Mouse (Mus musculus) intestine, postnatal 0 days (tissue): Measurements from ENCODE around the gene Dirc2. TPM values are rescaled to one million over a fixed set of nuclear protein-coding genes. Genes with fewer than 3 reads are reported as not detected.

Experiments
- ATAC-seq: fragments of 200-750 bp; cut with Nextera tagmentation; 2 replicates; pipeline ENCODE4 v1.8.0; 2017; ENCODE audit warnings: mild to moderate bottlenecking, moderate TSS enrichment, moderate library complexity
- H3K27ac ChIP-seq: fragments of 300-500 bp; sonication (generic); 2 replicates; pipeline ENCODE4 v1.5.1; 2014; ENCODE audit warnings: mild to moderate bottlenecking, low read depth, low read length, moderate library complexity
- H3K27me3 ChIP-seq: fragments of 300-500 bp; sonication (generic); replicated peaks from 2 replicates; pipeline ENCODE4 v1.6.1; 2014; ENCODE audit warnings: low read length, mixed read lengths; ENCODE audit not compliant: control insufficient read depth, insufficient read depth
- H3K36me3 ChIP-seq: fragments of 300-500 bp; sonication (generic); 2 replicates; pipeline ENCODE4 v1.6.1; 2014; ENCODE audit warnings: mild to moderate bottlenecking, moderate library complexity; ENCODE audit not compliant: control insufficient read depth, insufficient read depth
- H3K4me1 ChIP-seq: fragments of 300-500 bp; sonication (generic); replicated peaks from 2 replicates; pipeline ENCODE4 v1.6.1; 2014; ENCODE audit warnings: antibody characterized with exemption, low read length, mixed read lengths; ENCODE audit not compliant: control insufficient read depth, insufficient read depth
- H3K4me2 ChIP-seq: fragments of 300-500 bp; sonication (generic); replicated peaks from 2 replicates; pipeline ENCODE4 v1.6.1; 2014; ENCODE audit warnings: low read depth, mild to moderate bottlenecking, moderate library complexity
- H3K4me3 ChIP-seq: fragments of 300-500 bp; sonication (generic); 2 replicates; pipeline ENCODE4 v1.5.1; 2014; ENCODE audit warnings: low read depth, low read length
- H3K9ac ChIP-seq: fragments of 300-500 bp; sonication (generic); 2 replicates; pipeline ENCODE4 v1.6.1; 2014; ENCODE audit warnings: mild to moderate bottlenecking, low read depth, low read length
- H3K9me3 ChIP-seq: fragments of 300-500 bp; sonication (generic); 2 replicates; pipeline ENCODE4 v1.6.1; 2016; ENCODE audit warnings: mixed run types; ENCODE audit not compliant: control insufficient read depth
- CTCF ChIP-seq: sonication (generic); IDR thresholded peaks from 2 replicates; pipeline ENCODE4 v1.5.1; 2016; ENCODE audit warnings: low read depth, mild to moderate bottlenecking, control low read depth, antibody characterized with exemption, moderate library complexity
- WGBS: fragments of 180-500 bp; shearing (Covaris S2); extraction: QIAGEN DNeasy Blood & Tissue Kit; methylation state at CpG from one replicate; pipeline ENCODE4 v1.1.7; 2014; 5-methylcytosine and 5-hydroxymethylcytosine counted together
- polyA plus RNA-seq: library from polyadenylated mRNA; unstranded; fragments of >200 nt; fragmentation: Nextera tagmentation; extraction: Ambion mirVana; gene quantifications from 2 replicates; pipeline ENCODE4 v1.2.1, GENCODE M21; 2015

Dirc2 gene
- polyA plus RNA-seq, 1 experiment from 2014 or later = 22.0 TPM

DNA sequence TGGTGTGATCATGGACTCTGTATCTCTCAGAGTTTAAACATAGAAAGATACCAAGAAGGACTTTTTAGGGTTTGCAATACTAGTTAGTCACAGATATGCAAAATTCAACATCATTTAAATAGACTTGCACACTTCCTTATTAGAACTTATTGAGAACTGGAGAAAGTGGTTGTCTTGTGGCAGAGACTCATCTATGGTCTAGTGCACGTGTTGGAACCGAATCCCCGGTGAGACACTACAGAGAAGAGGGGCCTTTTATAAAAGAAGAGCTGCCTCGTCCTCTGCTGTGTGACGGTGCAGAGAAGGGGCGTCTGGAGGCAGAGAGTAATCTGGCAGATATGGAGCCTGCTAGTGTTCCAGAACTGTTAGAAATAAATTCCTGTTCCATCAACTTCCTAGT, 44.6 kb downstream of the Dirc2 start:
- 87% methylated on average over 6 of the region's 6 CpGs for WGBS
- H3K4me3 ChIP-seq = no peak overlapping the region
- TF ChIP-seq CTCF = no peak
- H3K9ac ChIP-seq = no peak overlapping the region
- H3K9me3 ChIP-seq = no peaks in the 10 kb centered on the region
- H3K4me1 ChIP-seq = no peaks in the 10 kb centered on the region
- no peak overlapping the region for H3K27ac ChIP-seq
- ATAC-seq = no peak
- peaks cover 8% of the 10 kb centered on the region; the same call in 1 of the 2 replicates for H3K36me3 ChIP-seq
- H3K27me3 ChIP-seq = no peaks in the 10 kb centered on the region
- no peak overlapping the region for H3K4me2 ChIP-seq

DNA sequence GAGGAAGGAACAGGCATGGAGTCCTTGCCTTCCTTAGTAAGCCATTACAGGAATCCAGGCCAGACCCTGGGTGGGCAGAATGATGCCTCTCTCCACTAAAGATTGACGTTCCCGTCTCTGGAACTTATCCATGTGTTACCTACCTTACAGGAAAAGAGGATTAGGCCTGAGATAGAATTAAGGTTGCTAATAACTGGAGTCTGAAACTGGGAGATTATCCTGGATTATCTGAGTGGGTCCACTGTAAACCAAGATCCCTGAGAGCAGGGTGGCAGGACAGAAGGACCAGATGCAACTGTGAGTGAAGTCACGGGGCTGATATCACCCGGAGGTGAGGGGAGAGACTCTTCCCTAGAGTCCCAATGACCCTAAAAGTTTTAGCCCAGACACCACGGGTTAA, 51.4 kb downstream of the Dirc2 start:
- no peak for TF ChIP-seq CTCF
- no peaks in the 10 kb centered on the region for H3K27me3 ChIP-seq
- H3K4me1 ChIP-seq = no peaks in the 10 kb centered on the region
- H3K36me3 ChIP-seq = peaks cover 21% of the 10 kb centered on the region; the same call in 1 of the 2 replicates
- no peak overlapping the region for H3K9ac ChIP-seq
- WGBS = 87% methylated on average over 5 of the region's 5 CpGs
- H3K27ac ChIP-seq = no peak overlapping the region
- no peak overlapping the region for H3K4me3 ChIP-seq
- ATAC-seq = no peak
- H3K4me2 ChIP-seq = no peak overlapping the region
- no peaks in the 10 kb centered on the region for H3K9me3 ChIP-seq

DNA sequence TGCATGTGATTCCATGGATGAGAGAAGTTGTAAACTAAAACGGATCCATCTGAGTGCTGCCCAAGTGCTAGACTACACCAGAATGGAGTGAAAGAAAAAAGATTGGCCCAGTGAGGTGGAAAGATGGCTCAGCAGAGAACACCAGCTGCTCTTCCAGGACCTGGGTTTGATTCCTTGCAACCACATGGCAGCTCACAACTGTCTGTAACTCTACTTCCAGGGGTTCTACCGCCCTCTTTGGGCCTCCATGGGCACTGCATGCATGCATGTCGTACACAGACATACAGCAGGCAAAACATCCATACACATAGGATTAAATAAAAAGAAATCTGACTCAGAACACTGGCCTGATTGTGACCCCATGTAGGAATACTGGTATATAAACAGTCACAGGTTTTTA, 52.9 kb downstream of the Dirc2 start:
- Histone ChIP-seq H3K4me2 (no peak overlapping the region), H3K27me3 (no peaks in the 10 kb centered on the region), H3K4me3 (no peak overlapping the region), H3K4me1 (0 out of 2 replicates have a peak, but pooled peaks cover 3% of the 10 kb centered on the region), H3K9me3 (no peaks in the 10 kb centered on the region), H3K36me3 (peaks cover 17% of the 10 kb centered on the region; the same call in 1 of the 2 replicates), H3K27ac (no peak overlapping the region), H3K9ac (no peak overlapping the region)
- ATAC-seq = no peak
- TF ChIP-seq CTCF = peak; percentile 43
- 80% methylated on average over 3 of the region's 3 CpGs for WGBS

DNA sequence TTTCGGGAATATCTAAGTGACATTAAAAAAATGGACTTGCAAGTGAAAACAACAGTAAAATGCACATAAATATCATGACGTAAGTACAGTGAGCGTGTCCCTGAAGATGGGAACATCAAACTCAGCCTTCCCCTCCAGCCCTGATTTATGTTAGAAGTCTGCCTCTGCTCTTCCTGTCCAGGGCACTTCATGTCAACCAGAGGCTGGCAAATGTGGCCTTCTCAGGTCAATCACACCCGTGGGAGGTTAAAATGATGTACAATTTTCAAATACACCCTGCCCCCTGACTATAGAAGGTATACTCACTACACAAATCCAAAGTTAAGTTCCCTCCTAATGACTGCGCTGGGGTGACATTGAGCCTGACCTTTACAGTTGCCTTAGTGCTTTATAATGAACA, 53.4 kb downstream of the Dirc2 start:
- ATAC-seq = no peak
- Histone ChIP-seq H3K4me2 (no peak overlapping the region), H3K36me3 (peaks cover 17% of the 10 kb centered on the region; the same call in 1 of the 2 replicates), H3K4me1 (0 out of 2 replicates have a peak, but pooled peaks cover 3% of the 10 kb centered on the region), H3K27me3 (no peaks in the 10 kb centered on the region), H3K9ac (no peak overlapping the region), H3K9me3 (no peaks in the 10 kb centered on the region), H3K4me3 (no peak overlapping the region), H3K27ac (no peak overlapping the region)
- no peak for TF ChIP-seq CTCF
- 85% methylated on average over 5 of the region's 5 CpGs for WGBS

DNA sequence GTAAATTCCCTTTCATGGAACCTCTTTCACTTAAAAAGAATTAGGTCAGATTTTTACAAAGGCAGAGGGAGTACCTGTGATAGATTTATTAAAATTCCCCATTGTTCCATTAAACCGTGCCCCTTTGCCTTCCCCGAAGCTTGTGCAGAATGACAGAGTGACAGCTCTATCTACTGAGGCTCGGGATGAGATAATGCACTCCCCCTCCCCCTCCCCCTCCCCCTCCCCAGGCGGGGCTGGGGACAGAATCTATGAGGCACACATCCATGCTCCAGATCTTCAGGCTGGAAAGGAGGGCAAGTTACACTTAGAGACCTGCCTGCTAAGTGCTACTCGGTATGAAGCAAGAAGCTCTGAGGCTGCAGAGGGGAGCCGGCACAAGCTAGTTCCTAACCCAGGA, 53.8 kb downstream of the Dirc2 start:
- H3K9ac ChIP-seq = no peak overlapping the region
- H3K4me1 ChIP-seq = 0 out of 2 replicates have a peak, but pooled peaks cover 3% of the 10 kb centered on the region
- H3K36me3 ChIP-seq = peaks cover 17% of the 10 kb centered on the region; the same call in 1 of the 2 replicates
- no peak for TF ChIP-seq CTCF
- H3K9me3 ChIP-seq = no peaks in the 10 kb centered on the region
- 57% methylated on average over 6 of the region's 6 CpGs for WGBS
- H3K4me3 ChIP-seq = no peak overlapping the region
- H3K4me2 ChIP-seq = no peak overlapping the region
- no peaks in the 10 kb centered on the region for H3K27me3 ChIP-seq
- ATAC-seq = no peak
- H3K27ac ChIP-seq = no peak overlapping the region

DNA sequence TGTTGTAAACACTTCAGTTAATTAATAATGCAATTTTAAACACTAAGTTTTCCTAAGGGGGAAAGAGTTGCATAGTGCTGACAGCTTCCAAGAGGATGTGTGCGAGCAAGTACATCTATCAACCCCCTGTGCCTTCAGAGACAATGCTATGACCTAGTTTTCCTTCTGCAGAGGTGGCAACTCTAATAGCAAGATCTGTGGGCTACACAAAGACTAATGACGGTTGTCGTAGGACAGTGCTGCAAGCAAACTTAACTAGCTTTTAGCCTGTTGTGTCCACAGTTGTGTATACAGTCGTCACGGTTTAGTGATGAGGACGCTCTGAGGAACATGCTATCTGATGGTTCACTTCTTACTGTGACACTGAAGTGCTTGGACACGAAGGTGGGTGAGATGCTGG, 54.5 kb downstream of the Dirc2 start:
- no peak for ATAC-seq
- Histone ChIP-seq H3K4me2 (no peak overlapping the region), H3K9ac (no peak overlapping the region), H3K4me1 (0 out of 2 replicates have a peak, but pooled peaks cover 3% of the 10 kb centered on the region), H3K9me3 (no peaks in the 10 kb centered on the region), H3K4me3 (no peak overlapping the region), H3K36me3 (peaks cover 17% of the 10 kb centered on the region; the same call in 1 of the 2 replicates), H3K27ac (no peak overlapping the region), H3K27me3 (no peaks in the 10 kb centered on the region)
- WGBS = 85% methylated on average over 7 of the region's 7 CpGs
- TF ChIP-seq CTCF = no peak

DNA sequence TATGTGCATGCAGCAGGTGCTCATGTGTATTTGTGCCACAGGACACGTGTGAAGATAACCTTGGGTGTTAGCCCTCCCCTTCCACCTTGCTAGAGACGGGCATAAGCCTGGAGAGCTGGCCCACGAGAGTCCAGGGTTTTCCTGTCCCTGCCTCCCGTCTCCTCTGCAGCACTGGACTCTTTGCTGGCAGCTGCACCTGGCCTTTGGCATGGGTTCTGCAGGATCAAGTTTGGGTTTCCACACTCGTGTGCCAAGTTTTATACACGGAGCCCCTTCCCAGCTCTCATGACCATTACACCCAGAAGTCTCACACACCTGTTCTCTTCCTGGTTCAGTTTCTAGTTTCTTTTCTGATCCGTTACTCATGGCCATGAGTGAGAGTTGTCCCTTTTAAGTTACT, 55.5 kb downstream of the Dirc2 start:
- Histone ChIP-seq H3K27me3 (no peaks in the 10 kb centered on the region), H3K4me3 (no peak overlapping the region), H3K4me1 (0 out of 2 replicates have a peak, but pooled peaks cover 3% of the 10 kb centered on the region), H3K9me3 (no peaks in the 10 kb centered on the region), H3K4me2 (no peak overlapping the region), H3K9ac (no peak overlapping the region), H3K27ac (no peak overlapping the region), H3K36me3 (peaks cover 10% of the 10 kb centered on the region; the same call in 1 of the 2 replicates)
- WGBS = 73% methylated on average over 7 of the region's 7 CpGs
- no peak for ATAC-seq
- TF ChIP-seq CTCF = no peak
